Mouse (Mus musculus): ENCODE data around the gene Rpl36-ps4. TPM values are rescaled to one million over a fixed set of nuclear protein-coding genes. Genes with fewer than 3 reads are reported as not detected.
"Not testable (repeated sequence)": the region's sequence is repeated elsewhere in the genome, so short reads cannot be mapped to it uniquely, and the experiment has no call there.

The Rpl36-ps4 gene
- polyA plus RNA-seq, 1 experiment from 2014 or later: not detected

DNA sequence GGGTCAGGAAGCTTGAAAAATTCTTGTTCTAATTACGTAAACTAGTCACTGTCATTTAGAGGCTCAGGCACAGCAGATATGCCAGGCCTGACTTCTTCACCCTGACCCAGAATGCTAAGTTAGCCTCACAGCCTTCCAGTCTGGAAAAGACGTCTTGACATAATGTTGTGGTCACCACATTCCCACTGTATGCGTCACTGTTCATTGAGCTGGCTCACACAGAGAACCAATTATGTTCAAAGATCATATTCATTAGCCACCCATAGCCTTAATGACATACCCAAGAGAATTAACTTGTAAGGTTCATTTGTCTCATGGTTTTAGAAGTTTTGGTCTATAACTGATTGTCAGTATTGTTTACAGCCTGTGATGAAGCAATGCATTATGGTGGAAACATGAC lies 5.4 kb upstream of the Rpl36-ps4 start:
- Histone ChIP-seq H3K9me3 (ENCODE audit: control insufficient read depth, low read length) (no peaks in the 10 kb centered on the region), H3K27me3 (ENCODE audit: control insufficient read depth, insufficient read depth, low read length) (no peaks in the 10 kb centered on the region), H3K4me2 (ENCODE audit: low read depth, severe bottlenecking) (no peak overlapping the region), H3K4me3 (ENCODE audit: low read depth, low read length) (no peak overlapping the region), H3K9ac (ENCODE audit: low read length) (no peak overlapping the region), H3K36me3 (ENCODE audit: control insufficient read depth, insufficient read depth, low read length) (no peaks in the 10 kb centered on the region), H3K4me1 (ENCODE audit: control insufficient read depth, insufficient read depth, low read length) (no peaks in the 10 kb centered on the region), H3K27ac (replicated peaks; ENCODE audit: low read depth, low read length) (no peak overlapping the region)
- ATAC-seq (ENCODE audit: insufficient number of reproducible peaks, low FRiP score, low TSS enrichment, low read depth): no peak
- WGBS: 90% methylated on average over 3 of the region's 3 CpGs
- DNase-seq (ENCODE audit: low spot score): no peak

GRCm38 (mm10) chr17:87918121-87918520 lies 2.7 kb upstream of the Rpl36-ps4 start:
- WGBS: 81% methylated on average over 5 of the region's 5 CpGs
- no peak for DNase-seq (ENCODE audit: low spot score)
- Histone ChIP-seq H3K27ac (replicated peaks; ENCODE audit: low read depth, low read length) (no peak overlapping the region), H3K36me3 (ENCODE audit: control insufficient read depth, insufficient read depth, low read length) (no peaks in the 10 kb centered on the region), H3K9me3 (ENCODE audit: control insufficient read depth, low read length) (no peaks in the 10 kb centered on the region), H3K27me3 (ENCODE audit: control insufficient read depth, insufficient read depth, low read length) (no peaks in the 10 kb centered on the region), H3K9ac (ENCODE audit: low read length) (no peak overlapping the region), H3K4me1 (ENCODE audit: control insufficient read depth, insufficient read depth, low read length) (no peaks in the 10 kb centered on the region), H3K4me2 (ENCODE audit: low read depth, severe bottlenecking) (no peak overlapping the region), H3K4me3 (ENCODE audit: low read depth, low read length) (no peak overlapping the region)
- no peak for ATAC-seq (ENCODE audit: insufficient number of reproducible peaks, low FRiP score, low TSS enrichment, low read depth)

- no peak overlapping the region for H3K9ac ChIP-seq (ENCODE audit: low read length)
- 83% methylated on average over 10 of the region's 10 CpGs for WGBS
Observed at GRCm38 (mm10) chr17:87934326-87934725, 13.5 kb downstream of the Rpl36-ps4 start.

GRCm38 (mm10) chr17:87934736-87935135 lies 14.0 kb downstream of the Rpl36-ps4 start:
- Histone ChIP-seq H3K9ac (ENCODE audit: low read length) (no peak overlapping the region), H3K27ac (replicated peaks; ENCODE audit: low read depth, low read length) (no peak overlapping the region), H3K27me3 (ENCODE audit: control insufficient read depth, insufficient read depth, low read length) (no peaks in the 10 kb centered on the region), H3K36me3 (ENCODE audit: control insufficient read depth, insufficient read depth, low read length) (no peaks in the 10 kb centered on the region), H3K4me3 (ENCODE audit: low read depth, low read length) (no peak overlapping the region), H3K9me3 (ENCODE audit: control insufficient read depth, low read length) (no peaks in the 10 kb centered on the region), H3K4me1 (ENCODE audit: control insufficient read depth, insufficient read depth, low read length) (no peaks in the 10 kb centered on the region), H3K4me2 (ENCODE audit: low read depth, severe bottlenecking) (no peak overlapping the region)
- ATAC-seq (ENCODE audit: insufficient number of reproducible peaks, low FRiP score, low TSS enrichment, low read depth): no peak
- no peak for DNase-seq (ENCODE audit: low spot score)
- 90% methylated on average over 8 of the region's 8 CpGs for WGBS

More at GRCm38 (mm10) chr17:87934326-87934725, 13.5 kb downstream of the Rpl36-ps4 start:
- no peak for ATAC-seq (ENCODE audit: insufficient number of reproducible peaks, low FRiP score, low TSS enrichment, low read depth)
- no peaks in the 10 kb centered on the region for H3K36me3 ChIP-seq (ENCODE audit: control insufficient read depth, insufficient read depth, low read length)
- H3K4me3 ChIP-seq (ENCODE audit: low read depth, low read length): no peak overlapping the region
- no peak for DNase-seq (ENCODE audit: low spot score)
- H3K27me3 ChIP-seq (ENCODE audit: control insufficient read depth, insufficient read depth, low read length): no peaks in the 10 kb centered on the region
- no peaks in the 10 kb centered on the region for H3K9me3 ChIP-seq (ENCODE audit: control insufficient read depth, low read length)
- H3K27ac ChIP-seq (replicated peaks; ENCODE audit: low read depth, low read length): no peak overlapping the region
- no peak overlapping the region for H3K4me2 ChIP-seq (ENCODE audit: low read depth, severe bottlenecking)
- no peaks in the 10 kb centered on the region for H3K4me1 ChIP-seq (ENCODE audit: control insufficient read depth, insufficient read depth, low read length)

DNA sequence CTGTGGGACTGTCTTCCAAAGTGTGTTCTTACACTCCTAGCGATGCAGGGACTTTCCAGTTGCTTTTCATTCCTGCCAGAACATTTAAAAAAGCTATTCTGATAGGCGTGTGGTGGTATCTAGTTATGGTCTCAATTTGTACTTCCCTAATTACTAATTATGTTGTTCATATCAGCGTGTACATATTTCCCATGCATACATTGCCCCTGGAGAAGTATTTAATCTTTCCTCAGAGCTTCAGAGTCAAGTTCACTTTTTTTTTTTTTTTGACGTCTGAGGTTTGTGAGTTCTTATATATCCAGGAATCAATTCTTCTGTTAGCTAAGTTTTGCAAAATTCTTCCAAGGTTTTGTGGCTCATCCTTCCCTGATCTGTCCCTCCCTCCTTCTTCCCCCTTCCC lies 15.4 kb downstream of the Rpl36-ps4 start:
- DNase-seq (ENCODE audit: low spot score): no peak
- ATAC-seq (ENCODE audit: insufficient number of reproducible peaks, low FRiP score, low TSS enrichment, low read depth): no peak
- Histone ChIP-seq H3K27me3 (ENCODE audit: control insufficient read depth, insufficient read depth, low read length) (no peaks in the 10 kb centered on the region), H3K4me3 (ENCODE audit: low read depth, low read length) (no peak overlapping the region), H3K36me3 (ENCODE audit: control insufficient read depth, insufficient read depth, low read length) (no peaks in the 10 kb centered on the region), H3K4me2 (ENCODE audit: low read depth, severe bottlenecking) (no peak overlapping the region), H3K4me1 (ENCODE audit: control insufficient read depth, insufficient read depth, low read length) (no peaks in the 10 kb centered on the region), H3K9ac (ENCODE audit: low read length) (no peak overlapping the region), H3K9me3 (ENCODE audit: control insufficient read depth, low read length) (no peaks in the 10 kb centered on the region), H3K27ac (replicated peaks; ENCODE audit: low read depth, low read length) (no peak overlapping the region)
- WGBS: 88% methylated on average over 4 of the region's 4 CpGs

DNA sequence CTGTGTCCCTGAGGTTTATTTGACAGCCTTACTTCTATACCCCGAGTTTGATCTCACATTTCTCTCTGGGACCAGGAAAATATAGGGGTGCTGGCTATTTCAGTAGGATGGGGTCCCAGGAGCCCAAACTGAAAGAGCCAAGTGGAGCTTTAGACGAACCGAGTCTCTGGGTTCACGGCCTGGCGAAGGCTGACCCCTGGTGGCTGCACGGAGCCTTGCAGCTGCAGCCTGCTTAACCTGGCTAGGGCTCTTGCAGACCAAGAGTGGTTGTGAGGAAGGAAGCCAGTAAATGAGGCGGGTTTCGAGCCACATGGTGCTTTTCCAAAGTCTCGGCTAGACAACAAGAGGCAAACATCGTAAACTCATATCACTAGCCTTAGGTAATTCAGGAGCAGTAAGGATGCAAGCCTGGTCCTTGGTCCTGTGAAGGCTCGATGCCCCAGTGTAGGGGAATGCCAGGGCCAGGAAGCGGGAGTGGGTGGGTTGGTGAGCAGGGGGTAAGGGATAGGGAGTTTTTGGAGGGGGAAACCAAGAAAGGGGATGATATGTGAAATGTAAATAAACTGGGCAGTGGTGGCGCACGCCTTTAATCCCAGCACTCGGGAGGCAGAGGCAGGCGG lies 28.3 kb downstream of the Rpl36-ps4 start:
- Histone ChIP-seq H3K9me3 (ENCODE audit: control insufficient read depth, low read length) (no peaks in the 10 kb centered on the region), H3K36me3 (ENCODE audit: control insufficient read depth, insufficient read depth, low read length) (no peaks in the 10 kb centered on the region), H3K27me3 (ENCODE audit: control insufficient read depth, insufficient read depth, low read length) (no peaks in the 10 kb centered on the region), H3K27ac (replicated peaks; ENCODE audit: low read depth, low read length) (no peak overlapping the region), H3K9ac (ENCODE audit: low read length) (no peak overlapping the region), H3K4me2 (ENCODE audit: low read depth, severe bottlenecking) (no peak overlapping the region), H3K4me3 (ENCODE audit: low read depth, low read length) (no peak overlapping the region), H3K4me1 (ENCODE audit: control insufficient read depth, insufficient read depth, low read length) (no peaks in the 10 kb centered on the region)
- ATAC-seq (ENCODE audit: insufficient number of reproducible peaks, low FRiP score, low TSS enrichment, low read depth) (peak; percentile 68; the same call in 1 of the 2 replicates), DNase-seq (ENCODE audit: low spot score) (peak; percentile 86)
- 45% methylated on average over 16 of the region's 16 CpGs for WGBS

DNA sequence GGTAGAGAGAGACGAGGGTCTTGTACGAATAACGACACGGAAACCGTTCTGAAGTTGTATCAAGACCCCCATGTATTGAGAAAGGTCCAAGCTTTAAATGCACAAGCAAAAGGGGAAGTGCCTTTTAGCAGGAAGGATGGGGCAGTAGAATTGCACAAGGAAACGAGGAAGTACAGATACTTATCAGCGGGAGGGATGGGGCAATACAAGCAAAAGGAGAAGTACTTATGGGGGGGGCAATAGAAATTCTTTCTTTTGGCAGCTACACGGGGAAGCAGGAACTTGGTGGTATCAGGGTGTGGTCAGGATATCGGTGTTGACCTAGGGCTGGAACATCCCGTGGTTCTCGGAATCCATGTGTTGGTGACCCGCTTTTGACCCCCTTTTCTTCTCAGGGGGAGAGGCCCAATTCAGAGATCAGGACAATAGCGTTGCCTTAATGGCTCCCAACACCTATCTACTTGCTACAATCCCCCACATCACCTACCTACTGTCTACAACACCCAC lies 33.9 kb downstream of the Rpl36-ps4 start:
- H3K4me2 ChIP-seq (ENCODE audit: low read depth, severe bottlenecking); H3K4me1 ChIP-seq (ENCODE audit: control insufficient read depth, insufficient read depth, low read length); H3K27me3 ChIP-seq (ENCODE audit: control insufficient read depth, insufficient read depth, low read length); DNase-seq (ENCODE audit: low spot score); H3K4me3 ChIP-seq (ENCODE audit: low read depth, low read length); ATAC-seq (ENCODE audit: insufficient number of reproducible peaks, low FRiP score, low TSS enrichment, low read depth); H3K36me3 ChIP-seq (ENCODE audit: control insufficient read depth, insufficient read depth, low read length); H3K9me3 ChIP-seq (ENCODE audit: control insufficient read depth, low read length); H3K9ac ChIP-seq (ENCODE audit: low read length); H3K27ac ChIP-seq (replicated peaks; ENCODE audit: low read depth, low read length): not testable (repeated sequence)
- 98% methylated on average over 13 of the region's 13 CpGs for WGBS

DNA sequence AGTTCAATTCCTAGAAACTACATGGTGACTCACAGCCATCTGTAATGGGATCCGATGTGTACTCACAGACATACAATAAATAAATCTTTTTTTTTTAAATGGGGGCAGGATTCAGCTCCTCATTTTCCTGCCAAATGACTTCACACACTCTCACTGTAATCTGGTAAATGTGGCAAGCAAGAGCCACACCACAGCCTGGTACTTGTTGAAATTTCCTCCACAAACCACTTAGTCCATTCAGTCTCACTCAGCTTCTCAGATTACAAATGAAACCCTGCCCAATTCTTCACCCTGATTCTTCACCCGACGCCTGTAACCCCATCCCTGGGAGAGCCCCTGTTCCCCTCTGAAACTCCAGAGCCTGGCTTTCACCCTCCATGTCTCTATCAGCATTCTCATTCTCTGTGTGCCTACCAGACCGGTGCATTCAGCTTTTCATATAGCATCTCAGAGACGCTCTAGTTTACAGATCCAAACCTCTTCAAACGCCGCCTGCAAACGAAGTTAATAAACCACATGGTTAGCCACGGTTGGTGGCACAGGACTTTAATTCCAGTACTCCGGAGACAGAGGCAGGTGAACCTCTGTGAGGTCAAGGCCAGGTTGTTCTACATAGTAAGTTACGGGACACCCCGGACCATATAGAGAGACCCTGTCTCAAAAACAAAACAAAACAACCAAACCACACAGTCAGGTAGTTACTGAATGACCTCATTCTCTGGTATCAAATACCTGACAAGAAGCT lies 36.5 kb downstream of the Rpl36-ps4 start:
- H3K4me2 ChIP-seq (ENCODE audit: low read depth, severe bottlenecking): no peak overlapping the region
- WGBS: 68% methylated on average over 12 of the region's 12 CpGs
- H3K9me3 ChIP-seq (ENCODE audit: control insufficient read depth, low read length): no peaks in the 10 kb centered on the region
- DNase-seq (ENCODE audit: low spot score): no peak
- H3K9ac ChIP-seq (ENCODE audit: low read length): no peak overlapping the region
- H3K36me3 ChIP-seq (ENCODE audit: control insufficient read depth, insufficient read depth, low read length): no peaks in the 10 kb centered on the region
- H3K4me1 ChIP-seq (ENCODE audit: control insufficient read depth, insufficient read depth, low read length): no peaks in the 10 kb centered on the region
- no peaks in the 10 kb centered on the region for H3K27me3 ChIP-seq (ENCODE audit: control insufficient read depth, insufficient read depth, low read length)
- H3K4me3 ChIP-seq (ENCODE audit: low read depth, low read length): no peak overlapping the region
- no peak for ATAC-seq (ENCODE audit: insufficient number of reproducible peaks, low FRiP score, low TSS enrichment, low read depth)
- H3K27ac ChIP-seq (replicated peaks; ENCODE audit: low read depth, low read length): no peak overlapping the region

All from limb, embryonic 11.5 days (tissue).